Mouse (Mus musculus): Measurements from ENCODE around the gene Pih1d1. TPM values are rescaled to one million over a fixed set of nuclear protein-coding genes. Genes with fewer than 3 reads are reported as not detected.

The Pih1d1 gene
- polyA plus RNA-seq, 1 experiment = 66.7 TPM

- Histone ChIP-seq H3K27ac (ENCODE audit: insufficient read depth, low read depth, low read length) (no peak overlapping the region), H3K4me1 (ENCODE audit: control insufficient read depth, insufficient read depth, low read length) (peaks cover 16% of the 10 kb centered on the region), H3K4me3 (ENCODE audit: insufficient read depth, low read length) (no peak overlapping the region)
- TF ChIP-seq CTCF (IDR thresholded peaks at IDR 0.05; ENCODE audit: low read depth, low read length) = no peak
- no peak for TF ChIP-seq POLR2A (IDR thresholded peaks at IDR 0.05; ENCODE audit: borderline replicate concordance, low read depth, low read length)
These were observed 35.8 kb upstream of the Pih1d1 start for GRCm38 (mm10) chr7:45118336-45118735.

DNA sequence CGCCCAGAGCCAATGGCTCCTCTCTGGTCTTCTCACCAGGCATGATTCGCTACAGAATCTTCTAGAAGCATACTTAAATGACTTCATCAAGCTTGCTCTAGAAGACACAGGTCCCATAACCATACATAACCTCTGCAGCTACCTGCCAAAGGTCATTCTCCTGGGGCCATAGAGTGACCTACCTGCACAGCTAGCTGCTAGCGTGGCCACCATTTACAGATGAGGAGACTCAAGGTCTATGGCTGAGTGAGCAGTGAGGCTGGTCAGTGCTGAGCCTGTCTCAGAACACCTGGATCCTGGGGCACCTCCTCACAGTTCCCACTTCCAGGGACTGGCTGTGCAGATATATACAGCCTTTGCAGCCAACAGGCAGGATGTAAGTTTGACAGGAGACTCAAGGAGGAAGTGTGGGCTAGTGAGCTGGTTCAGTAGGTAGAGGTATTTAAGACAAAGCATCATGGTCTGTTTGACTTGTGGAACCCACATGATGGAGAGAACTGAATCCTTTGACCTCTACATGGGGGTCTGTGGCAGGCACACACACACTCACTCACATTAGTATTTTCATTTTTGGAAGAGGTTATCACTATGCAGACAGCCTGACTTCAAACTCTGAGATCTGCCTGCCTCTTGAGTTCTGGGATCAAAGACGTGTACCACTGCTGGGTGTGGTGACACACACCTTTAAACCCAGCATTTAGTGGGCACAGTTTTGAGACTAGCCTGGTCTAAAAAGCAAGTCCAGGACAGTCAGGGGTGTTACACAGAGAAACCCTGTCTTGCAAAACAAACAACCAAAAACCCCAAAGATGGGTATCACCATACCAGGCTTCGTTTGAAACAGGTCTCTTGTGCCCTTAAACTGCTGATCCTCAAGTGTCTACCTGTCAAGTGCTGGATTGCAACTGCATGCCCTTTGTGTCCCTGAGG lies 34.1 kb upstream of the Pih1d1 start:
- peaks cover 19% of the 10 kb centered on the region for H3K4me1 ChIP-seq (ENCODE audit: control insufficient read depth, insufficient read depth, low read length)

GRCm38 (mm10) chr7:45121404-45121803 lies 32.7 kb upstream of the Pih1d1 start:
- no peak overlapping the region for H3K27ac ChIP-seq (ENCODE audit: insufficient read depth, low read depth, low read length)
- no peak for TF ChIP-seq CTCF (IDR thresholded peaks at IDR 0.05; ENCODE audit: low read depth, low read length)
- TF ChIP-seq POLR2A (IDR thresholded peaks at IDR 0.05; ENCODE audit: borderline replicate concordance, low read depth, low read length) = no peak
- H3K4me1 ChIP-seq (ENCODE audit: control insufficient read depth, insufficient read depth, low read length) = peaks cover 22% of the 10 kb centered on the region
- no peak overlapping the region for H3K4me3 ChIP-seq (ENCODE audit: insufficient read depth, low read length)

More for the DNA sequence above, 34.1 kb upstream of the Pih1d1 start:
- TF ChIP-seq CTCF (IDR thresholded peaks at IDR 0.05; ENCODE audit: low read depth, low read length) = no peak
- Histone ChIP-seq H3K27ac (ENCODE audit: insufficient read depth, low read depth, low read length) (no peak overlapping the region), H3K4me3 (ENCODE audit: insufficient read depth, low read length) (no peak overlapping the region)

DNA sequence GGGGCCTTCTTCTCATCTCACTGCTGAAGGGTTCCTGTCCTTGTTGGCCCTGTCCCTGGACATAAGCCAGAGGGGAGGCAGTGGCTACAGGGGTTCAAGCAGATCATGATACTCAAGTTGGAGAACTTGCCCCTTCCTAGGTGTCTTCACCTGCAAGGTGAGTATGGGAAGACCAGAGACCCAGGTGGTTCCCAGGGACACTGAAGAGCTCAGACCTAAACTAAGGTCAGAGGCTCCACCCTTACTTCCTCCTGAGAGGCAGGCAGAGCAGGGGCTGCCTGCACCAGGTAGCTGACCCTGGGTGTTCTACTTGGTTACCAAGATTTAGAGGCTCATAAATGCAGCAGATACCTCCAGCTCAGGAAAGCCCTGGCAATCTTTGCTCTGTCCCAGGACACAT lies 32.1 kb upstream of the Pih1d1 start:
- Histone ChIP-seq H3K4me3 (ENCODE audit: insufficient read depth, low read length) (no peak overlapping the region), H3K27ac (ENCODE audit: insufficient read depth, low read depth, low read length) (no peak overlapping the region), H3K4me1 (ENCODE audit: control insufficient read depth, insufficient read depth, low read length) (peaks cover 23% of the 10 kb centered on the region)
- no peak for TF ChIP-seq POLR2A (IDR thresholded peaks at IDR 0.05; ENCODE audit: borderline replicate concordance, low read depth, low read length)
- TF ChIP-seq CTCF (IDR thresholded peaks at IDR 0.05; ENCODE audit: low read depth, low read length) = no peak

GRCm38 (mm10) chr7:45122561-45123185 lies 31.4 kb upstream of the Pih1d1 start:
- no peak for TF ChIP-seq CTCF (IDR thresholded peaks at IDR 0.05; ENCODE audit: low read depth, low read length)
- peak overlapping the region; percentile 87 for H3K4me3 ChIP-seq (ENCODE audit: insufficient read depth, low read length)
- no peak overlapping the region for H3K27ac ChIP-seq (ENCODE audit: insufficient read depth, low read depth, low read length)
- peaks cover 23% of the 10 kb centered on the region for H3K4me1 ChIP-seq (ENCODE audit: control insufficient read depth, insufficient read depth, low read length)

GRCm38 (mm10) chr7:45123186-45123570 lies 30.9 kb upstream of the Pih1d1 start:
- TF ChIP-seq POLR2A (IDR thresholded peaks at IDR 0.05; ENCODE audit: borderline replicate concordance, low read depth, low read length) = no peak
- TF ChIP-seq CTCF (IDR thresholded peaks at IDR 0.05; ENCODE audit: low read depth, low read length) = no peak
- peak overlapping the region; percentile 87 for H3K4me3 ChIP-seq (ENCODE audit: insufficient read depth, low read length)
- H3K27ac ChIP-seq (ENCODE audit: insufficient read depth, low read depth, low read length) = peak overlapping the region; percentile 78
- peaks cover 23% of the 10 kb centered on the region for H3K4me1 ChIP-seq (ENCODE audit: control insufficient read depth, insufficient read depth, low read length)

DNA sequence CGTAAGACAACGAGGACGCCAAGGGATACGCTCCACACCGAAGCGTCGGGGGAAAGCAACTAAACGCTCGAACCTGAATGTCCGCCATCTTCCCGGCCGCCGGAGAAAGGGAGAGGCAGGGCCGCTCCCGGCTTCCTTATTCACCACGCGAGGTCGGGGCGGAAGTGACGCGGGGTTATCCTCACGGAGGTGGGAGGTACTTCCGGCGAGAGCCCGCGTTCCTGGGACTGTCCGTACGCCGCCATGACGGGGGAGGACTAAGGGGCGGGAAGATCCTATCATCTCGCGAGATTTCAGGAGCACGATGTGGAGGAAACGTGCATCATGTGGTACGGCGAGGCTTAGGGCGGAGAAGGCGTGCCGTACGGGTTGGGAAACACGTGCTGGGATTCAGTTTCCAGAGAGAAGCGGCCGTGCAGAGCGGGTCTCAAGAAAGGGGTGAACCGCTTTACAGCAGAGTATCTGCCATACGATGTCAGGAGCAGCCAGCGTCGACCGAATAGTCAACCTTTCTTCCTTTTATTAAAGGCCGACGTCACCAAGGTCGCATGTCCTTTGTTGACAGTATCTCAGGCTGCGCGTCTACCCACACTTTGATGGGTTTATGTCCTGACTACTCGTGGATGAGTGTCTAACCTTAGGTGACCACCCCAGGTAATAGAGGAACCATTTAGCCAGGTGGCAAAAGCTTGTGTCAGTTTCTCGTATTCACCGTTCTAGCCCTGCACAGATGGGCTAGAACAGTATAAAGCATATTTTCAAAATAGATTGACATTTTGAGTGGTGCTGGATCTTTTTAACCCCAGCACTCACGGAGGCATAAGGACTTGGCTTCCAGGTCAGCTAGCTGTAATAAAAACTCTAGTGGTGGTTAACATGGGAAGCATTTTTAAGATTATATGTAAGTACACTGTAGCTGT lies 29.6 kb upstream of the Pih1d1 start, which contains the start of gene Rps11:
Rps11 (minus strand) TSS at position 216 of the 920 bp plus-strand sequence.
- Histone ChIP-seq H3K4me3 (ENCODE audit: insufficient read depth, low read length) (peak within 1 kb of the TSS; percentile 87), H3K4me1 (ENCODE audit: control insufficient read depth, insufficient read depth, low read length) (peaks cover 23% of the 10 kb centered on the region), H3K27ac (ENCODE audit: insufficient read depth, low read depth, low read length) (peak within 1 kb of the TSS; percentile 84)
- TF ChIP-seq CTCF (IDR thresholded peaks at IDR 0.05; ENCODE audit: low read depth, low read length) (no peak), POLR2A (IDR thresholded peaks at IDR 0.05; ENCODE audit: borderline replicate concordance, low read depth, low read length) (no peak)

DNA sequence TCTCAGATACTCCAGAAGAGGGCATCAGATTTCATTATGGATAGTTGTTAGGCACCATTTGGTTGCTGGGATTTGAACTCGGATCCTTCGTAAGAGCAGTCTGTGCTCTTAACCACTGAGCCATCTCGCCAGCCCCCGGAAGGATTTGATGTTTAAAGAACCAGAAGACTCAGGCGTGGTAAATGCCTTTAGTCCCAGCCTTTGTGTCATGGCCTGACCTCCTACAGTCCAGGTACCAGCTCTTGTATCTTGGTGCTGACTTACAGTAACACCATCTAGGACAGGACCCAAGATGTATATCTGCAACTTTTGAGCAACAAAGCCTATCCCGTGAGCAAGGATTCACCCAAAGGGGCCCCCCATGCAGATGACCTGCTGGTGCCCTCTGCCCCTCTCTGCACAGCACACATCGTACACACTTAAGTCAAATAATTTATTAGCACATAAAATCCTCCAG lies 28.9 kb upstream of the Pih1d1 start:
- H3K4me3 ChIP-seq (ENCODE audit: insufficient read depth, low read length) = peak overlapping the region; percentile 13
- H3K27ac ChIP-seq (ENCODE audit: insufficient read depth, low read depth, low read length) = peak overlapping the region; percentile 84
- TF ChIP-seq POLR2A (IDR thresholded peaks at IDR 0.05; ENCODE audit: borderline replicate concordance, low read depth, low read length) = no peak
- TF ChIP-seq CTCF (IDR thresholded peaks at IDR 0.05; ENCODE audit: low read depth, low read length) = no peak; the same call in 1 of the 2 replicates
- peaks cover 27% of the 10 kb centered on the region for H3K4me1 ChIP-seq (ENCODE audit: control insufficient read depth, insufficient read depth, low read length)

- peak overlapping the region; percentile 84; the same call in 1 of the 2 replicates for H3K27ac ChIP-seq (ENCODE audit: insufficient read depth, low read depth, low read length)
- H3K4me3 ChIP-seq (ENCODE audit: insufficient read depth, low read length) = peak overlapping the region; percentile 72
- H3K4me1 ChIP-seq (ENCODE audit: control insufficient read depth, insufficient read depth, low read length) = peaks cover 28% of the 10 kb centered on the region
These were observed 28.5 kb upstream of the Pih1d1 start for GRCm38 (mm10) chr7:45125649-45126048.

All from bone marrow macrophage, adult 2 months (primary cell).